Mouse (Mus musculus) naive thymus-derived CD4-positive, alpha-beta T cell, adult 2 months (primary cell): ENCODE measurements around the gene Acaa1b.
A peak's percentile ranks its signal among the peaks of the same experiment; 100 is the strongest.

Experiments used
- DNase-seq: peaks from one replicate; pipeline ENCODE4 v3.0.0-alpha.2; 2011; ENCODE audit warnings: low read depth

Acaa1b gene

GRCm38 (mm10) chr9:119144696-119145095 is 12.2 kb downstream of the Acaa1b start:
- DNase-seq, result no peak

- DNase-seq, result no peak
Measured at GRCm38 (mm10) chr9:119143372-119143771, 13.5 kb downstream of the Acaa1b start.

DNA sequence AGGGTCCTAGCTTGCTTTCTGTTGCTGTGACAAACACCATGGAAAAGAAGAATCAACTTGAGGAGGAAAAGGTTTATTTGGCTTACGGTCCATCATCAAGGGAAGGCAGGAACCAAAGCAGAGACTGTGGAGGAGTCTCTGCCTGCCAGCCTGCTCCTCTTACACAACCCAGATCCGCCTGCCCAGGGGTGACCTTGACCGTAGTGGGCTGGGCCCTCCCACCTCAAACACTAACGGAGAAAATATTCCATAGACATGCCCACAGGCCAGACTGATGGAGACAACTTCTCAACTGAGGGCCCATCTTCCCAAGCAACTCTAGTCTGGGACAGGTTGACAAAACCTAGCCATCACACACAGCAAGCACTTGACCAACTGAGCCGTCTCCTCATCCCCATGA is 14.8 kb downstream of the Acaa1b start:
- DNase-seq, result no peak

DNA sequence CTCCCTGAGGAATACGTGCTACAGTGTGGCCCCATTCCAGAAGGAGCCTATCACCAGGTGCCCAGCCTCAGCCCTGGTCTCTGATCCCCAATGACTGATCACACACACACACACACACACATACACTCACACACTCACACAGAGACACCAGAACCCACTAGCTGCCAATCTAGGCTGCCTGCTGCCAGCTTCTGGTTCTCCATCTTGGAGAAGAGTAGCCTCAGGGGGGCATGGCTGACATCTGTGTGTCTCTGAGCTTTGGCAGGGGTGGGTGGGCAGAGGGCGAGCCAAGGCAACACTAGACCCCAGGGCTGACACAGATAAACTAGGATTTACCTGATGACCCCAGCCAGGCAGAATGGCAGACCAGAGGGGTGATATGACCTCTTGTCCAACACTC is 18.1 kb downstream of the Acaa1b start:
- no peak for DNase-seq

GRCm38 (mm10) chr9:119130692-119131091 is 26.2 kb downstream of the Acaa1b start:
- DNase-seq, result no peak

- no peak for DNase-seq
Measured at GRCm38 (mm10) chr9:119128436-119129181, 28.3 kb downstream of the Acaa1b start.

GRCm38 (mm10) chr9:119122596-119123369 is 34.1 kb downstream of the Acaa1b start:
- no peak for DNase-seq

- DNase-seq, result no peak
Measured at GRCm38 (mm10) chr9:119120168-119120560, 36.7 kb downstream of the Acaa1b start.

- DNase-seq, result no peak
Measured at GRCm38 (mm10) chr9:119119409-119120167, 37.3 kb downstream of the Acaa1b start.

- no peak for DNase-seq
Measured at GRCm38 (mm10) chr9:119114911-119115310, 42.0 kb downstream of the Acaa1b start.

DNA sequence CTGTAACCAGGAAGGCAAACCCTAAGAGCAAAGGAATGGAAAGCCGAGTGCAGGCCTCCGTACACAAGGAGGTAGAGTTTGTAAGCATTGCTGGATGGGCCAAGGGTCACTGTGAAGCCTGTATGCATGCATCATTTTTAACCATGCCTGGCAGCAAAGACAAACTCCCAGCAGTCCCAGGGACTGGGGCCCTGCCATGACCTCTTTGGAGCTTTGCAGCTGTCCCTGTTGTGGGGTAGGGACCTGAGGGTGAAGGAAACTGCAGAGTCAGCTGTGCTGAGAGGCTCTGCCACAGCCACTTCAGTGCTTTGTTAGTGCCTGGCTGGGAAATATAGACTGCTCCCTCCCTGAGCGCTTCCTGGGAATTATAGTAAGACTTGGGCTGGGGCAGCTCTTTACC is 46.3 kb downstream of the Acaa1b start:
- DNase-seq, result no peak

GRCm38 (mm10) chr9:119109685-119110353 is 47.1 kb downstream of the Acaa1b start:
- no peak for DNase-seq

DNA sequence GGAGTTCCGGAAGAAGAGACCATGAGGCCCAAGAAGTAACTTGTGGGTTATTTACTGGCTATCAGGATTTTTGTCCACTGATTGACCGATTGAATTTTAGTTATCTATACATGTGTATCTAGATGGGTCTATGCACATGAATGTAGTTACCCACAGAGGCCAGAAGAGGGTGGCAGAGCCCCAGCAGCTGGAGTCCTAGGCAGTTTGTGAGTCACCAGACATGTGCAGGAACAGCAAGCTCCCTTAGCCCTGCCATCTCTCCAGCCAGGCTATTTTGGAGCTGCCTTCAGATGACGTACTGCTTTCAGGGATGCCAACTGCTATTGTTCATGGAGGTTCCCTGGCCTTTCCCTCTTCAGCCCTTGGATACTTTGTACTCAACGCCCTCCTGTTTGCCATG is 49.3 kb downstream of the Acaa1b start:
- DNase-seq, result no peak

- DNase-seq, result no peak
Measured at GRCm38 (mm10) chr9:119102783-119103113, 54.1 kb downstream of the Acaa1b start.

GRCm38 (mm10) chr9:119101992-119102782 is 54.7 kb downstream of the Acaa1b start, which contains the start of gene Dlec1:
TSS of gene Dlec1 (plus strand) at chr9:119102478.
- DNase-seq, result peak; percentile 74

GRCm38 (mm10) chr9:119100177-119100898 is 56.6 kb downstream of the Acaa1b start:
- DNase-seq, result peak; percentile 16
